Mouse (Mus musculus): Measurements from ENCODE around the gene Tsnaxip1.

Gene Tsnaxip1

GRCm38 (mm10) chr8:105826861-105827848 lies at the start of gene Tsnaxip1, which contains the start of gene Ranbp10:
TSS of gene Tsnaxip1 (plus strand) at chr8:105827731.
TSS of gene Ranbp10 (minus strand) at chr8:105827350.
- DNase-seq: peak; percentile 93 to 95

GRCm38 (mm10) chr8:105777833-105778232 lies 49.7 kb upstream of the Tsnaxip1 start:
- DNase-seq: no peak

- no peak for DNase-seq
These were observed 47.2 kb upstream of the Tsnaxip1 start for GRCm38 (mm10) chr8:105780298-105780697.

- peak; percentile 77 to 83 for DNase-seq
These were observed 39.3 kb upstream of the Tsnaxip1 start for GRCm38 (mm10) chr8:105788241-105788640.

GRCm38 (mm10) chr8:105788927-105789326 lies 38.6 kb upstream of the Tsnaxip1 start:
- no peak for DNase-seq

- no peak for DNase-seq
These were observed 37.9 kb upstream of the Tsnaxip1 start for GRCm38 (mm10) chr8:105789626-105790025.

GRCm38 (mm10) chr8:105793331-105793730 lies 34.2 kb upstream of the Tsnaxip1 start:
- DNase-seq: no peak

GRCm38 (mm10) chr8:105794009-105794598 lies 33.4 kb upstream of the Tsnaxip1 start:
- no peak for DNase-seq

GRCm38 (mm10) chr8:105795785-105796184 lies 31.7 kb upstream of the Tsnaxip1 start:
- no peak for DNase-seq

- no peak for DNase-seq
These were observed 29.1 kb upstream of the Tsnaxip1 start for GRCm38 (mm10) chr8:105798408-105798807.

- DNase-seq: no peak
These were observed 28.3 kb upstream of the Tsnaxip1 start for GRCm38 (mm10) chr8:105799091-105799812.

- DNase-seq: no peak
These were observed 26.2 kb upstream of the Tsnaxip1 start for GRCm38 (mm10) chr8:105801153-105801904.

- DNase-seq: no peak
These were observed 22.7 kb upstream of the Tsnaxip1 start for GRCm38 (mm10) chr8:105804797-105805196.

GRCm38 (mm10) chr8:105805346-105805745 lies 22.2 kb upstream of the Tsnaxip1 start:
- DNase-seq: no peak

GRCm38 (mm10) chr8:105805964-105806363 lies 21.6 kb upstream of the Tsnaxip1 start:
- no peak for DNase-seq

GRCm38 (mm10) chr8:105807766-105808165 lies 19.8 kb upstream of the Tsnaxip1 start:
- no peak for DNase-seq

GRCm38 (mm10) chr8:105808480-105808879 lies 19.1 kb upstream of the Tsnaxip1 start:
- no peak for DNase-seq

GRCm38 (mm10) chr8:105810245-105810786 lies 17.2 kb upstream of the Tsnaxip1 start:
- peak; percentile 44 to 50 for DNase-seq

- DNase-seq: no peak
These were observed 16.5 kb upstream of the Tsnaxip1 start for GRCm38 (mm10) chr8:105811061-105811460.

GRCm38 (mm10) chr8:105811543-105811942 lies 16.0 kb upstream of the Tsnaxip1 start:
- DNase-seq: no peak

- no peak for DNase-seq
These were observed 15.0 kb upstream of the Tsnaxip1 start for GRCm38 (mm10) chr8:105812511-105812910.

GRCm38 (mm10) chr8:105813241-105813640 lies 14.3 kb upstream of the Tsnaxip1 start:
- no peak for DNase-seq
